Mouse (Mus musculus): Measurements from ENCODE around the gene Dhx36. TPM values are rescaled to one million over a fixed set of nuclear protein-coding genes. Genes with fewer than 3 reads are reported as not detected.

Dhx36 gene
- total RNA-seq, 2 experiments from 2014 or later, result 23.1 to 24.1 TPM

DNA sequence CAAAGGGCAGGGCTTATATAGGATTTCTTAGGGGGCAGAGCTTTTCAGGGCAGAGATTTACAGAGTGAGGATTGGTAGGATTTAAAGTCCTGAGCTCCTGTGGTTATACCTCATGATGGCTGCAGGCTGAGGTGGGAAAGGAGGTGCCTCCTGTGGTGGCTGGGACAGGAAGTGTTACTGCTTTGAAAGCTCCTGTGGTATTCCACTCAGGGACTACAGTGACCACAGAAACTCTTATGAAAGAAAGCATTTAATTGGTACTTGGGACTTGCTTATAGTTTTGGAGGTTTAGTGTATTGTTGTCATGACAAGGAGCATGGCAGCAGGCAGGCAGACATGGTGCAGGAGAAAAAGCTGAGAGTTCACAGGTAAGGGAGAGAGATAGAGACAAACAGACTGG is 70.9 kb downstream of the Dhx36 start:
- intact Hi-C loops (cut with DNase I), result no loop called here
- no peak for DNase-seq

DNA sequence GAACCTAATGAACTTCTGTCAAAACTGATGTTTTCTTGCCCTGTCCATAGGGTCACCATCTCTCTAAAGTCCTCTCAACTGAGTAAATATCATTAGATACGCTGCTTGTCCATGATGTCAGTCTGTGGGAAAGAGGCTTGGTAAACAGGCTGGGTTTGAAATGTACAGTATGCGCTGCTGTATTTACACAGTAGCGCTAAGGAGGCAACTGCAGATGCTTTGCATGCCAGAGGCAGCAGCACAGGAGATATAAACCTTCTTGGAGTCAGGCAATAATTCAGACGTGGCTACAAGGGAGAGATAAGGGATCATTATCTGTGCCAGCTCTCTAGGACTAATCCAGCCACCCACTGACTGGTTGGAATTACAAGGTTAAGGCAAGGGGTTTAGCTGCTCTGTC is 73.1 kb downstream of the Dhx36 start:
- no peak for DNase-seq
- intact Hi-C loops (cut with DNase I), result no loop called here

DNA sequence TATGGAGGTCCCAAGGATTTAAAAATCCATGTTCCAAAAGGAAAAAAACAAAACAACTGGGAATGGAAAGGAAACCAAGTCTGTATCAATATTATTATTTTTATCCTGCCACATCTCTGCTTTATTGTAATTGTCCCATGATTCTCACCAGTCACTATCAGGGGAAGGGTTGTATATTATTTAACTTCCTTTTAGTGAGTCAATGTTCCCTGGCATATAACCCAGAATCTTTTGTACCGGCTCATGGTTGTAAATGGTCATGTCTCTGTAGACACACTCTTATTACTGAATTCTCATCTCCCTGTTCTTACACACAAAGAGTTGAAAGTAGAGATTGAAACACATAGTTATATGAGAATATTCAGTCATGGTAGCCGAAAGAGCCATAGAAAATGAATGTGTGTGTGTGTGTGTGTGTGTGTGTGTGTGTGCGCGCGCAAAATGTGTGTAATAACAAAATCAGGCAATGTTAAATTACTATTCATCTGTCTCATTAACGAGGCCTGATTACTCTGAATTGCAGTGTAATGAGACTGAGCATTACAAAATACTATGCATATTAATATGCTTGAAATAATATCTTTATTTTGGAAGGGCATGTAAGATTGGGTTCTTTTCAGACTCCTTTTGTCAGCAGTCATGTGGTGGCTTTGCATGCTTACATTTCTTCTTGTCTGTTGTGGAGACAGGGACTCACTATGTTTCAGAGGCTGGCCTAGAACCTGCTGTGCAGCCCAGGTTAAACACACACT is 88.2 kb downstream of the Dhx36 start:
- intact Hi-C loops (cut with DNase I), result no loop called here

More for the DNA sequence above, 88.2 kb downstream of the Dhx36 start:
- no peak for DNase-seq

Other genes with a start within 250 kb of the Dhx36 start
- 1 to 10 TPM; 3.9 to 4.2 TPM for gene Arhgef26, start 168.7 kb downstream of the Dhx36 start, total RNA-seq (2021)
- not detected for gene Gpr149, start 98.1 kb upstream of the Dhx36 start, total RNA-seq (2021)